Mouse (Mus musculus): Measurements from ENCODE around the gene Stradb. TPM values are rescaled to one million over a fixed set of nuclear protein-coding genes. Genes with fewer than 3 reads are reported as not detected.

Stradb gene
- polyA plus RNA-seq, 1 experiment from 2014 or later: 33.9 TPM

DNA sequence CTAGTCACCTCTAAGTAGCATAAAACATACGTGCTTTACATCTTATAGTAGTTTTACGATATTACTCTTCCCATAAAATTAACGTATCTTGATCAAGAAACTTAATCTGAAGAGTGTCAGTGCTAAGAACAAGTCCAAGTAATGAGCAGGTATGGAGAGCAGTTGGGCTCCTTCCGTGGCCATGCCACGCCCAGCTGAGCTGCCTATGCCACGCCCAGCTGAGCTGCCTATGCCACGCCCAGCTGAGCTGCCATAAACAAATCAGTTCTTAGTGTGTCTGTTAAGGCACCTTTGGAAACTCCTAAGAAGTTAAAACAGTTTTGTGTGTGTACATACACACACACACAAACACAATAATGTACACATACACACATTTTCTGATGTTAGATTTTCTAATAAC, 19.8 kb downstream of the Stradb start:
- H3K27me3 ChIP-seq (ENCODE audit: control insufficient read depth, insufficient read depth, low read length): no peaks in the 10 kb centered on the region
- H3K9me3 ChIP-seq (ENCODE audit: control insufficient read depth, low read length): no peaks in the 10 kb centered on the region
- no peak overlapping the region for H3K27ac ChIP-seq (replicated peaks in 1 of 2; ENCODE audit: control insufficient read depth in 1 of 2, insufficient read depth in 1 of 2, low read depth in 2 of 2, low read length in 2 of 2)
- no peak for ATAC-seq (ENCODE audit: insufficient number of reproducible peaks, insufficient read depth, low FRiP score, low read depth)
- H3K9ac ChIP-seq (ENCODE audit: low read length): no peak overlapping the region
- 80% methylated on average over 7 of the region's 7 CpGs for WGBS
- no peak overlapping the region for H3K4me2 ChIP-seq (ENCODE audit: low read length)
- peaks cover 45% of the 10 kb centered on the region for H3K36me3 ChIP-seq (ENCODE audit: control insufficient read depth, insufficient read depth, low read length)
- no peak overlapping the region for H3K4me3 ChIP-seq (ENCODE audit: control insufficient read depth in 1 of 2, insufficient read depth in 1 of 2, low read depth in 1 of 2, low read length in 2 of 2)
- H3K4me1 ChIP-seq (ENCODE audit: control insufficient read depth in 2 of 2, insufficient read depth in 2 of 2, low read length in 2 of 2): no peaks in the 10 kb centered on the region

GRCm38 (mm10) chr1:58993723-58994122, 20.4 kb downstream of the Stradb start:
- Histone ChIP-seq H3K9ac (ENCODE audit: low read length) (no peak overlapping the region), H3K9me3 (ENCODE audit: control insufficient read depth, low read length) (no peaks in the 10 kb centered on the region), H3K27me3 (ENCODE audit: control insufficient read depth, insufficient read depth, low read length) (no peaks in the 10 kb centered on the region), H3K4me1 (ENCODE audit: control insufficient read depth in 2 of 2, insufficient read depth in 2 of 2, low read length in 2 of 2) (no peaks in the 10 kb centered on the region), H3K4me2 (ENCODE audit: low read length) (no peak overlapping the region), H3K36me3 (ENCODE audit: control insufficient read depth, insufficient read depth, low read length) (peaks cover 40% of the 10 kb centered on the region), H3K4me3 (ENCODE audit: control insufficient read depth in 1 of 2, insufficient read depth in 1 of 2, low read depth in 1 of 2, low read length in 2 of 2) (no peak overlapping the region), H3K27ac (replicated peaks in 1 of 2; ENCODE audit: control insufficient read depth in 1 of 2, insufficient read depth in 1 of 2, low read depth in 2 of 2, low read length in 2 of 2) (no peak overlapping the region)
- WGBS: 14% methylated on average over 1 of the region's 1 CpGs
- no peak for ATAC-seq (ENCODE audit: insufficient number of reproducible peaks, insufficient read depth, low FRiP score, low read depth)

GRCm38 (mm10) chr1:58995313-58995712, 22.0 kb downstream of the Stradb start:
- 84% methylated on average over 5 of the region's 5 CpGs for WGBS
- H3K27ac ChIP-seq (replicated peaks in 1 of 2; ENCODE audit: control insufficient read depth in 1 of 2, insufficient read depth in 1 of 2, low read depth in 2 of 2, low read length in 2 of 2): no peak overlapping the region
- no peak overlapping the region for H3K4me2 ChIP-seq (ENCODE audit: low read length)
- ATAC-seq (ENCODE audit: insufficient number of reproducible peaks, insufficient read depth, low FRiP score, low read depth): no peak
- H3K36me3 ChIP-seq (ENCODE audit: control insufficient read depth, insufficient read depth, low read length): peaks cover 32% of the 10 kb centered on the region
- H3K9me3 ChIP-seq (ENCODE audit: control insufficient read depth, low read length): no peaks in the 10 kb centered on the region
- no peak overlapping the region for H3K4me3 ChIP-seq (ENCODE audit: control insufficient read depth in 1 of 2, insufficient read depth in 1 of 2, low read depth in 1 of 2, low read length in 2 of 2)
- H3K9ac ChIP-seq (ENCODE audit: low read length): no peak overlapping the region
- H3K27me3 ChIP-seq (ENCODE audit: control insufficient read depth, insufficient read depth, low read length): no peaks in the 10 kb centered on the region
- H3K4me1 ChIP-seq (ENCODE audit: control insufficient read depth in 2 of 2, insufficient read depth in 2 of 2, low read length in 2 of 2): no peaks in the 10 kb centered on the region

- H3K9me3 ChIP-seq (ENCODE audit: control insufficient read depth, low read length): no peaks in the 10 kb centered on the region
Observed at GRCm38 (mm10) chr1:59009250-59009649, 35.9 kb downstream of the Stradb start.

DNA sequence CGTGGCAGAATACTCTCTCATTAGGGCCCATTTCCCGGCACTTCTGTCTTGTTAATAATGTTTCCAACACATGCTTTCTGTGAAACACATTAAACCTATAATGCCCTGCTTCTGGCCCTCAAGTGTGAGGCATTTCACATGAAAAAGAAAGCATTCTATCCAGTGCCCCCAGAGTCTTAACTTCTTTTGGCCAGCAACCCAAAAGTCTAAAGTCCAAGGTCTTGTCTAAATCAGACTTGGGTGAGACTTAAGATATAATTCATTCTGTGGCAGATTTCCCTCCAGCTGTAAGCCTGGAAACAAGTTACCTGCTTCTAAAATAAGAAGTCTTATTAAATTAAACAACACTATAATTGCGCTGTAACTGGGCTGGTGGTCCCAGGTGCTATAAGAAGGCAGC, 48.2 kb downstream of the Stradb start:
- no peaks in the 10 kb centered on the region for H3K36me3 ChIP-seq (ENCODE audit: control insufficient read depth, insufficient read depth, low read length)
- no peaks in the 10 kb centered on the region for H3K4me1 ChIP-seq (ENCODE audit: control insufficient read depth in 2 of 2, insufficient read depth in 2 of 2, low read length in 2 of 2)
- no peak for ATAC-seq (ENCODE audit: insufficient number of reproducible peaks, insufficient read depth, low FRiP score, low read depth)
- no peak overlapping the region for H3K9ac ChIP-seq (ENCODE audit: low read length)
- H3K9me3 ChIP-seq (ENCODE audit: control insufficient read depth, low read length): no peaks in the 10 kb centered on the region
- 73% methylated on average over 3 of the region's 3 CpGs for WGBS
- H3K27ac ChIP-seq (replicated peaks in 1 of 2; ENCODE audit: control insufficient read depth in 1 of 2, insufficient read depth in 1 of 2, low read depth in 2 of 2, low read length in 2 of 2): no peak overlapping the region
- no peaks in the 10 kb centered on the region for H3K27me3 ChIP-seq (ENCODE audit: control insufficient read depth, insufficient read depth, low read length)
- H3K4me2 ChIP-seq (ENCODE audit: low read length): no peak overlapping the region
- H3K4me3 ChIP-seq (ENCODE audit: control insufficient read depth in 1 of 2, insufficient read depth in 1 of 2, low read depth in 1 of 2, low read length in 2 of 2): no peak overlapping the region

More at GRCm38 (mm10) chr1:59009250-59009649, 35.9 kb downstream of the Stradb start:
- Histone ChIP-seq H3K27ac (replicated peaks in 1 of 2; ENCODE audit: control insufficient read depth in 1 of 2, insufficient read depth in 1 of 2, low read depth in 2 of 2, low read length in 2 of 2) (no peak overlapping the region), H3K4me3 (ENCODE audit: control insufficient read depth in 1 of 2, insufficient read depth in 1 of 2, low read depth in 1 of 2, low read length in 2 of 2) (no peak overlapping the region), H3K4me1 (ENCODE audit: control insufficient read depth in 2 of 2, insufficient read depth in 2 of 2, low read length in 2 of 2) (no peaks in the 10 kb centered on the region), H3K36me3 (ENCODE audit: control insufficient read depth, insufficient read depth, low read length) (no peaks in the 10 kb centered on the region), H3K4me2 (ENCODE audit: low read length) (no peak overlapping the region), H3K27me3 (ENCODE audit: control insufficient read depth, insufficient read depth, low read length) (no peaks in the 10 kb centered on the region), H3K9ac (ENCODE audit: low read length) (no peak overlapping the region)
- 34% methylated on average over 4 of the region's 4 CpGs for WGBS
- no peak for ATAC-seq (ENCODE audit: insufficient number of reproducible peaks, insufficient read depth, low FRiP score, low read depth)

- Histone ChIP-seq H3K27ac (replicated peaks in 1 of 2; ENCODE audit: control insufficient read depth in 1 of 2, insufficient read depth in 1 of 2, low read depth in 2 of 2, low read length in 2 of 2) (no peak overlapping the region), H3K4me1 (ENCODE audit: control insufficient read depth in 2 of 2, insufficient read depth in 2 of 2, low read length in 2 of 2) (no peaks in the 10 kb centered on the region), H3K4me2 (ENCODE audit: low read length) (no peak overlapping the region), H3K9me3 (ENCODE audit: control insufficient read depth, low read length) (no peaks in the 10 kb centered on the region), H3K36me3 (ENCODE audit: control insufficient read depth, insufficient read depth, low read length) (no peaks in the 10 kb centered on the region), H3K9ac (ENCODE audit: low read length) (no peak overlapping the region), H3K27me3 (ENCODE audit: control insufficient read depth, insufficient read depth, low read length) (no peaks in the 10 kb centered on the region), H3K4me3 (ENCODE audit: control insufficient read depth in 1 of 2, insufficient read depth in 1 of 2, low read depth in 1 of 2, low read length in 2 of 2) (no peak overlapping the region)
- ATAC-seq (ENCODE audit: insufficient number of reproducible peaks, insufficient read depth, low FRiP score, low read depth): no peak
- 84% methylated on average over 5 of the region's 5 CpGs for WGBS
Observed at GRCm38 (mm10) chr1:59037723-59038122, 64.4 kb downstream of the Stradb start.

Other genes with a start within 250 kb of the Stradb start
- 17.3 and 19.7 TPM in 2 replicates for gene Casp8, start 178.1 kb upstream of the Stradb start, polyA plus RNA-seq (2014; fragmentation: Nextera tagmentation; extraction: Ambion mirVana)
- gene Trak2, start 92 bp upstream of the Stradb start, polyA plus RNA-seq (2014; fragmentation: Nextera tagmentation; extraction: Ambion mirVana): 29.6 and 32.6 TPM in 2 replicates
- gene C2cd6, start 121.4 kb downstream of the Stradb start, polyA plus RNA-seq (2014; fragmentation: Nextera tagmentation; extraction: Ambion mirVana): not detected in 2 replicates
- 13.8 and 15.9 TPM in 2 replicates for gene Tmem237, start 146.9 kb downstream of the Stradb start, polyA plus RNA-seq (2014; fragmentation: Nextera tagmentation; extraction: Ambion mirVana)
- 0.31 and 0.34 TPM in 2 replicates for gene Mpp4, start 189.9 kb downstream of the Stradb start, polyA plus RNA-seq (2014; fragmentation: Nextera tagmentation; extraction: Ambion mirVana)